Mouse (Mus musculus) thymus, adult 2 months (tissue): ENCODE measurements around the gene Per2.

ENCODE experiments used
- CTCF ChIP-seq: fragments of 200-500 bp; IDR thresholded peaks from 2 replicates; pipeline ENCODE4 v1.5.1; 2012; ENCODE audit warnings: mild to moderate bottlenecking, control low read depth, low read length, moderate library complexity, borderline replicate concordance; ENCODE audit not compliant: control insufficient read depth, poor library complexity, insufficient read depth; ENCODE audit errors: extremely low read depth
- POLR2A ChIP-seq: fragments of 200-500 bp; IDR thresholded peaks from 2 replicates; pipeline ENCODE4 v1.6.1; 2012; ENCODE audit warnings: mild to moderate bottlenecking, low read length, control low read depth, moderate library complexity; ENCODE audit not compliant: control insufficient read depth, poor library complexity, insufficient read depth; ENCODE audit errors: extremely low read depth

DNA sequence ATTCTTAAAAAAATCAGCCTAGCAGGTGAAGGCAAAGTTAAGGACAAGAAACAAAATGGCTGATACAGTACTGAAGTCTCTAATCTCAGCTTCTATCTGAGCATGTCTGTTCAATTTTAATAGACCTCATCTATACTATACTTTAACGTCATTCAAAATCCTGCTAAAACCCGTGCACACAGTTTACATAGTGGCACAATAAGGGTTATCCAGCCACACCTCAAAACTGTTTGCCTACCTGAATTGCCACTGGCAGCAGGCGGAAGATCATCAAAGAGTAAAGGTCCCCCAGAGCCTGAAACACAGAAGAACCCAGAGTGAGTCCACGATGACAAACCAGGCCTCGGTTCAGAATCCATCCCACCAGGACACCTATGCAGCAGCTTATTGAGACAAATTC is 68.8 kb downstream of the Per2 start:
- no peak for TF ChIP-seq CTCF
- no peak for TF ChIP-seq POLR2A
